Mouse (Mus musculus) forebrain, embryonic 13.5 days (tissue): ENCODE data around the gene Creld2. TPM values are rescaled to one million over a fixed set of nuclear protein-coding genes. Genes with fewer than 3 reads are reported as not detected.
A peak's percentile ranks its signal among the peaks of the same experiment; 100 is the strongest.

ENCODE experiments used
- ATAC-seq: fragments of 200-750 bp; cut with Nextera tagmentation; 2 replicates; pipeline ENCODE4 v1.8.0; 2017
- H3K27ac ChIP-seq: fragments of 300-500 bp; sonication (generic); 2 replicates; pipeline ENCODE4 v1.5.1; 2015; ENCODE audit warnings: inconsistent platforms, mild to moderate bottlenecking, moderate library complexity
- H3K27me3 ChIP-seq: fragments of 300-500 bp; sonication (generic); 2 replicates; pipeline ENCODE4 v1.6.1; 2015; ENCODE audit warnings: mild to moderate bottlenecking, inconsistent platforms
- H3K36me3 ChIP-seq: fragments of 300-500 bp; sonication (generic); 2 replicates; pipeline ENCODE4 v1.6.1; 2015; ENCODE audit warnings: mild to moderate bottlenecking, inconsistent platforms; ENCODE audit not compliant: poor library complexity, severe bottlenecking
- H3K4me1 ChIP-seq: fragments of 300-500 bp; sonication (generic); 2 replicates; pipeline ENCODE4 v1.6.1; 2015; ENCODE audit warnings: inconsistent platforms
- H3K4me2 ChIP-seq: fragments of 300-500 bp; sonication (generic); 2 replicates; pipeline ENCODE4 v1.6.1; 2015; ENCODE audit warnings: inconsistent platforms, mild to moderate bottlenecking, moderate library complexity
- H3K4me3 ChIP-seq: fragments of 300-500 bp; sonication (generic); 2 replicates; pipeline ENCODE4 v1.5.1; 2015; ENCODE audit warnings: mild to moderate bottlenecking, inconsistent platforms
- H3K9ac ChIP-seq: fragments of 300-500 bp; sonication (generic); 2 replicates; pipeline ENCODE4 v1.6.1; 2015; ENCODE audit warnings: mild to moderate bottlenecking, inconsistent platforms
- H3K9me3 ChIP-seq: fragments of 300-500 bp; sonication (generic); replicated peaks from 2 replicates; pipeline ENCODE4 v1.6.1; 2016; ENCODE audit warnings: inconsistent platforms
- WGBS: fragments of 180-500 bp; shearing (Covaris S2); methylation state at CpG from one replicate; pipeline ENCODE4 v1.1.7; 2015; 5-methylcytosine and 5-hydroxymethylcytosine counted together
- polyA plus RNA-seq: library from polyadenylated mRNA; unstranded; fragments of >200 nt; fragmentation: Nextera tagmentation; extraction: Ambion mirVana; gene quantifications from 2 replicates; pipeline ENCODE4 v1.2.1, GENCODE M21; 2015

The Creld2 gene
- polyA plus RNA-seq, 1 experiment from 2014 or later = 63.6 TPM

GRCm38 (mm10) chr15:88814411-88815047 is 4.9 kb upstream of the Creld2 start:
- no peak overlapping the region for H3K27ac ChIP-seq
- ATAC-seq = no peak
- H3K9ac ChIP-seq = no peak overlapping the region
- no peak overlapping the region for H3K4me3 ChIP-seq
- H3K36me3 ChIP-seq = peaks cover 60% of the 10 kb centered on the region
- 94% methylated on average over 11 of the region's 11 CpGs for WGBS
- no peak overlapping the region for H3K4me2 ChIP-seq
- H3K4me1 ChIP-seq = peaks cover 9% of the 10 kb centered on the region
- H3K27me3 ChIP-seq = no peaks in the 10 kb centered on the region
- H3K9me3 ChIP-seq = no peaks in the 10 kb centered on the region

- Histone ChIP-seq H3K4me3 (no peak overlapping the region), H3K4me1 (peaks cover 13% of the 10 kb centered on the region), H3K9me3 (no peaks in the 10 kb centered on the region), H3K27ac (no peak overlapping the region), H3K9ac (no peak overlapping the region), H3K27me3 (no peaks in the 10 kb centered on the region), H3K4me2 (no peak overlapping the region), H3K36me3 (peaks cover 55% of the 10 kb centered on the region)
- WGBS = 88% methylated on average over 6 of the region's 6 CpGs
- no peak for ATAC-seq
Observed at GRCm38 (mm10) chr15:88815196-88815700, 4.2 kb upstream of the Creld2 start.

GRCm38 (mm10) chr15:88819906-88820303 is 459 bp downstream of the Creld2 start:
- Histone ChIP-seq H3K9me3 (no peaks in the 10 kb centered on the region), H3K27ac (peak overlapping the region; percentile 21; the same call in 1 of the 2 replicates), H3K4me1 (peaks cover 27% of the 10 kb centered on the region), H3K4me2 (peak overlapping the region; percentile 95), H3K27me3 (no peaks in the 10 kb centered on the region), H3K4me3 (peak overlapping the region; percentile 76), H3K36me3 (peaks cover 48% of the 10 kb centered on the region), H3K9ac (peak overlapping the region; percentile 84)
- ATAC-seq = no peak
- WGBS = under 1% methylated on average over 23 of the region's 23 CpGs

GRCm38 (mm10) chr15:88821403-88821802 is 2.0 kb downstream of the Creld2 start:
- Histone ChIP-seq H3K4me3 (no peak overlapping the region), H3K9me3 (no peaks in the 10 kb centered on the region), H3K27me3 (no peaks in the 10 kb centered on the region), H3K4me1 (peaks cover 27% of the 10 kb centered on the region), H3K4me2 (no peak overlapping the region), H3K27ac (no peak overlapping the region), H3K36me3 (peaks cover 49% of the 10 kb centered on the region), H3K9ac (no peak overlapping the region)
- 84% methylated on average over 7 of the region's 7 CpGs for WGBS
- no peak for ATAC-seq

GRCm38 (mm10) chr15:88822513-88822912 is 3.1 kb downstream of the Creld2 start:
- no peaks in the 10 kb centered on the region for H3K9me3 ChIP-seq
- H3K4me2 ChIP-seq = no peak overlapping the region
- H3K27ac ChIP-seq = no peak overlapping the region
- H3K4me3 ChIP-seq = no peak overlapping the region
- 95% methylated on average over 7 of the region's 7 CpGs for WGBS
- H3K27me3 ChIP-seq = no peaks in the 10 kb centered on the region
- ATAC-seq = no peak
- H3K4me1 ChIP-seq = peaks cover 27% of the 10 kb centered on the region
- H3K36me3 ChIP-seq = peaks cover 61% of the 10 kb centered on the region
- no peak overlapping the region for H3K9ac ChIP-seq

- Histone ChIP-seq H3K27me3 (no peaks in the 10 kb centered on the region), H3K4me3 (no peak overlapping the region), H3K36me3 (peaks cover 64% of the 10 kb centered on the region), H3K9me3 (no peaks in the 10 kb centered on the region), H3K9ac (no peak overlapping the region), H3K4me1 (peaks cover 22% of the 10 kb centered on the region), H3K4me2 (no peak overlapping the region), H3K27ac (no peak overlapping the region)
- WGBS = 94% methylated on average over 5 of the region's 5 CpGs
- no peak for ATAC-seq
Observed at GRCm38 (mm10) chr15:88823376-88823775, 3.9 kb downstream of the Creld2 start.

- Histone ChIP-seq H3K36me3 (peaks cover 54% of the 10 kb centered on the region), H3K4me3 (no peak overlapping the region), H3K27ac (no peak overlapping the region), H3K4me2 (no peak overlapping the region), H3K9me3 (no peaks in the 10 kb centered on the region), H3K9ac (no peak overlapping the region), H3K27me3 (no peaks in the 10 kb centered on the region), H3K4me1 (0 out of 2 replicates have a peak, but pooled peaks cover 4% of the 10 kb centered on the region)
- ATAC-seq = no peak
- WGBS = 93% methylated on average over 6 of the region's 6 CpGs
Observed at GRCm38 (mm10) chr15:88827466-88827865, 8.0 kb downstream of the Creld2 start.

- ATAC-seq = peak; percentile 46
- H3K27ac ChIP-seq = no peak overlapping the region
- 24% methylated on average over 9 of the region's 9 CpGs for WGBS
Observed at GRCm38 (mm10) chr15:88827991-88828799, 8.7 kb downstream of the Creld2 start.

GRCm38 (mm10) chr15:88828800-88829705 is 9.6 kb downstream of the Creld2 start:
- no peak overlapping the region for H3K4me2 ChIP-seq
- no peak overlapping the region for H3K4me3 ChIP-seq
- H3K9me3 ChIP-seq = no peaks in the 10 kb centered on the region
- H3K36me3 ChIP-seq = peaks cover 38% of the 10 kb centered on the region
- H3K27ac ChIP-seq = no peak overlapping the region
- 0 out of 2 replicates have a peak, but pooled peaks cover 4% of the 10 kb centered on the region for H3K4me1 ChIP-seq
- WGBS = 57% methylated on average over 17 of the region's 17 CpGs
- peak; percentile 91 for ATAC-seq
- H3K27me3 ChIP-seq = no peaks in the 10 kb centered on the region
- no peak overlapping the region for H3K9ac ChIP-seq

More at GRCm38 (mm10) chr15:88827991-88828799, 8.7 kb downstream of the Creld2 start:
- 0 out of 2 replicates have a peak, but pooled peaks cover 4% of the 10 kb centered on the region for H3K4me1 ChIP-seq
- peaks cover 47% of the 10 kb centered on the region for H3K36me3 ChIP-seq
- H3K4me2 ChIP-seq = no peak overlapping the region
- H3K9me3 ChIP-seq = no peaks in the 10 kb centered on the region
- H3K9ac ChIP-seq = no peak overlapping the region
- H3K4me3 ChIP-seq = no peak overlapping the region
- no peaks in the 10 kb centered on the region for H3K27me3 ChIP-seq

GRCm38 (mm10) chr15:88829791-88830440 is 10.5 kb downstream of the Creld2 start:
- Histone ChIP-seq H3K27me3 (no peaks in the 10 kb centered on the region), H3K36me3 (peaks cover 29% of the 10 kb centered on the region), H3K9me3 (no peaks in the 10 kb centered on the region), H3K4me3 (no peak overlapping the region), H3K27ac (no peak overlapping the region), H3K9ac (no peak overlapping the region), H3K4me2 (no peak overlapping the region), H3K4me1 (0 out of 2 replicates have a peak, but pooled peaks cover 4% of the 10 kb centered on the region)
- WGBS = 76% methylated on average over 6 of the region's 6 CpGs
- no peak for ATAC-seq

- Histone ChIP-seq H3K27ac (no peak overlapping the region), H3K9me3 (no peaks in the 10 kb centered on the region), H3K9ac (no peak overlapping the region), H3K4me2 (no peak overlapping the region), H3K4me3 (no peak overlapping the region), H3K4me1 (0 out of 2 replicates have a peak, but pooled peaks cover 4% of the 10 kb centered on the region), H3K27me3 (no peaks in the 10 kb centered on the region), H3K36me3 (peaks cover 22% of the 10 kb centered on the region)
- ATAC-seq = no peak
- 86% methylated on average over 5 of the region's 5 CpGs for WGBS
Observed at GRCm38 (mm10) chr15:88830696-88831095, 11.2 kb downstream of the Creld2 start.
